Mouse (Mus musculus): ENCODE results near the gene Usp54. TPM values are rescaled to one million over a fixed set of nuclear protein-coding genes. Genes with fewer than 3 reads are reported as not detected.
"Not testable (repeated sequence)": the region's sequence is repeated elsewhere in the genome, so short reads cannot be mapped to it uniquely, and the experiment has no call there.

Usp54 gene
- total RNA-seq, 2 experiments from 2014 or later, result 3.8 to 5.1 TPM

- no peak for DNase-seq
Measured at GRCm38 (mm10) chr14:20609519-20609918, 31.3 kb downstream of the Usp54 start.

GRCm38 (mm10) chr14:20607396-20608126 lies 33.3 kb downstream of the Usp54 start:
- no peak for DNase-seq

- no peak for DNase-seq
Measured at GRCm38 (mm10) chr14:20601287-20601686, 39.6 kb downstream of the Usp54 start.

- DNase-seq, result no peak
Measured at GRCm38 (mm10) chr14:20600203-20600602, 40.7 kb downstream of the Usp54 start.

GRCm38 (mm10) chr14:20599542-20599941 lies 41.3 kb downstream of the Usp54 start:
- no peak for DNase-seq

GRCm38 (mm10) chr14:20595781-20596180 lies 45.1 kb downstream of the Usp54 start:
- peak; percentile 57 for DNase-seq

- no peak for DNase-seq
Measured at GRCm38 (mm10) chr14:20587458-20587857, 53.4 kb downstream of the Usp54 start.

GRCm38 (mm10) chr14:20578822-20579407 lies 61.9 kb downstream of the Usp54 start:
- DNase-seq, result no peak

GRCm38 (mm10) chr14:20576179-20576578 lies 64.7 kb downstream of the Usp54 start:
- peak; percentile 49 for DNase-seq

GRCm38 (mm10) chr14:20573196-20573595 lies 67.7 kb downstream of the Usp54 start:
- not testable (repeated sequence) for DNase-seq

GRCm38 (mm10) chr14:20565256-20566021 lies 75.4 kb downstream of the Usp54 start:
- DNase-seq, result no peak

GRCm38 (mm10) chr14:20564692-20565091 lies 76.2 kb downstream of the Usp54 start:
- no peak for DNase-seq

GRCm38 (mm10) chr14:20561897-20562296 lies 79.0 kb downstream of the Usp54 start:
- no peak for DNase-seq

- no peak for DNase-seq
Measured at GRCm38 (mm10) chr14:20550136-20550535, 90.7 kb downstream of the Usp54 start.

- DNase-seq, result peak; percentile 86
Measured at GRCm38 (mm10) chr14:20546415-20546814, 94.4 kb downstream of the Usp54 start, which contains the start of gene Ppp3cb. Gene Ppp3cb, minus strand, starts transcription at chr14:20546573.

GRCm38 (mm10) chr14:20545529-20546331 lies 95.1 kb downstream of the Usp54 start:
- DNase-seq, result peak; percentile 95

- no peak for DNase-seq
Measured at GRCm38 (mm10) chr14:20544467-20545411, 96.1 kb downstream of the Usp54 start.

GRCm38 (mm10) chr14:20529643-20530042 lies 111.2 kb downstream of the Usp54 start:
- no peak for DNase-seq

GRCm38 (mm10) chr14:20520179-20520578 lies 120.7 kb downstream of the Usp54 start:
- DNase-seq, result no peak

- DNase-seq, result no peak
Measured at GRCm38 (mm10) chr14:20508424-20508823, 132.4 kb downstream of the Usp54 start.

- DNase-seq, result no peak
Measured at GRCm38 (mm10) chr14:20502966-20503365, 137.9 kb downstream of the Usp54 start.

Measured in gastrocnemius, postnatal 25 days (tissue).